Mouse (Mus musculus) erythroblast, embryonic 14.5 days (primary cell): ENCODE results near the gene Cxcr4. TPM values are rescaled to one million over a fixed set of nuclear protein-coding genes. Genes with fewer than 3 reads are reported as not detected.

Experiments used
- H3K27me3 ChIP-seq: 2 replicates; pipeline ENCODE4 v1.6.1; 2012; ENCODE audit warnings: inconsistent platforms; ENCODE audit not compliant: control insufficient read depth
- H3K36me3 ChIP-seq: 2 replicates; pipeline ENCODE4 v1.6.1; 2012; ENCODE audit warnings: mild to moderate bottlenecking, inconsistent platforms; ENCODE audit not compliant: control insufficient read depth
- H3K4me1 ChIP-seq: 2 replicates; pipeline ENCODE4 v1.6.1; 2012; ENCODE audit warnings: inconsistent platforms; ENCODE audit not compliant: control insufficient read depth
- H3K4me3 ChIP-seq: replicated peaks from 2 replicates; pipeline ENCODE3; 2012; ENCODE audit warnings: moderate library complexity, mild to moderate bottlenecking, inconsistent platforms
- H3K9me3 ChIP-seq: 2 replicates; pipeline ENCODE4 v1.6.1; 2012; ENCODE audit warnings: low read length, inconsistent platforms, mixed read lengths; ENCODE audit not compliant: control insufficient read depth
- GATA1 ChIP-seq: IDR thresholded peaks from 2 replicates; pipeline ENCODE4 v1.6.1; 2012; ENCODE audit warnings: low read length, inconsistent platforms, mixed read lengths
- TAL1 ChIP-seq: IDR thresholded peaks from 3 replicates; pipeline ENCODE4 v1.6.1; 2012; ENCODE audit warnings: low read length, inconsistent platforms, mixed read lengths
- polyA plus RNA-seq: library from polyadenylated mRNA; stranded (reverse); fragments of >175 nt; gene quantifications from 2 replicates; pipeline ENCODE4 v1.2.3, GENCODE M21; 2012

The Cxcr4 gene
- polyA plus RNA-seq, 1 experiment: not detected

DNA sequence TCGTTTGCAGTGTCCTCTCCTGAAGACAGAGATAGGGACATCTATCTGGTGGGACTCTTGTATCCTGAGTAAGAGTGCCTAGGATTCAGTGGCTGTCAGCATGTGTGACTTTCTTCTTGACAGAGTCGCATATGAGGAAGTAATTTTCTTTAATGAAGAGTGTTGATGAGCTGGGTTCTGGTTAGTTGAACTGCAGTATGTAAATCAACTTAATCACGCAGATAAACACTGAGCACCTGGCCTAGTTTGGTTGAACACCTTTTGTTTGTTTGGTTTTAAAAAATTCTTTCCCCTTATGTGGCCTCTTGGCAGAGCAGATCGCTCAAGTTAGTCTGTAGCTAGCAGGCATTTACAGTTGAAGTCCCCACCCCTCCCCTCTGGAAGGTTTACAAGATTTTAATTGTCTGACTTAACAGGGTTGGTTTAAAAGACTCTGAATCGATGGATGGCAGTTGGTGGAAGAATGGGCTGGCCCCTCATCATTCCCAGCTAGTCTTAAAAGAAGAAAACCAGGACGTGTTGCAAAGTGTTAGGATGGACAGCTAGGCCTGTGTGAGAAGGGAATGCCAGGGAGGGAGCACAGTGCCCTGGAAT lies 8.7 kb downstream of the Cxcr4 start:
- H3K9me3 ChIP-seq: no peaks in the 10 kb centered on the region
- H3K27me3 ChIP-seq: no peaks in the 10 kb centered on the region
- no peak overlapping the region for H3K4me3 ChIP-seq
- H3K36me3 ChIP-seq: no peaks in the 10 kb centered on the region
- H3K4me1 ChIP-seq: no peaks in the 10 kb centered on the region
- TF ChIP-seq GATA1 (no peak), TAL1 (no peak)

DNA sequence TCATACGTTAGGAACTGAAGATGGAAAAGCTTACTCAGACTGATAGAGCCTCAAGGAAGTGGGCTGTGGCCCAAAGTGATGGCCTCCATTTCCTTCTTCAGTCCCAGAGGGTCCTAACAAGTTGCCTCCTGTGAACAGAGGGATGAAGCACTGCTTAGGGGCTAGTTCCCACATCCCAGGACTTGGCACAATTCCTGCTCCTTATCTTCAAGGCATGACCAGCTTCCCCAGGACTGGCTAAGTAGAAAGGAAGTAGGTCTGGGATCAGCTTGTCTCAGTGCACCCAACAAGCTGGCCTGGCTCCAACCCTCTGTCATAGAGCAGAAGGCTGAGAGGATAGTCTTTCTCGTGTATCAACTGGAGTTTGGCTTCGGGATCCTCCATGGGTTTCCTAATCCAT lies 11.8 kb downstream of the Cxcr4 start:
- H3K27me3 ChIP-seq: no peaks in the 10 kb centered on the region
- no peaks in the 10 kb centered on the region for H3K36me3 ChIP-seq
- H3K9me3 ChIP-seq: no peaks in the 10 kb centered on the region
- H3K4me3 ChIP-seq: no peak overlapping the region
- H3K4me1 ChIP-seq: no peaks in the 10 kb centered on the region
- TF ChIP-seq GATA1 (no peak), TAL1 (no peak)

DNA sequence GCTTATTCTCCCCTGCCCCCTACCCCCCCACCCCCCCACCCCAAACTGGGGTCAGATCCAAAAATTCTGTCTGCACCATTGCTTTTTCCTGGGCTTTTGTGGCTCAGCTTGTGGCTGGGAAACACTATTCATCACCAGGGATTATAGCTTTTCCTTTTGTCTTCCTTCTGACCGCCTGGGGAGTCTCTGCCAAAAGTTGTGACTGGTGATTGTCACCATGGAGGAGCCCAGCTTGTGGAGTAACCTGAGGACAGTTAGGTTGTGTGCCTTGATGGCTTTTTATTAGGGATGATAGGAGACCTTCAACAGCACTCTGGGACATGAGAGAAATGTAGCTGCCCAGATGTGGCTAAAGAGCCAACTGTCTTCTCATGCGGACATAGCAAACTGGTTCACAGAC lies 13.6 kb downstream of the Cxcr4 start:
- H3K4me1 ChIP-seq: no peaks in the 10 kb centered on the region
- no peaks in the 10 kb centered on the region for H3K9me3 ChIP-seq
- no peaks in the 10 kb centered on the region for H3K36me3 ChIP-seq
- no peak overlapping the region for H3K4me3 ChIP-seq
- H3K27me3 ChIP-seq: no peaks in the 10 kb centered on the region
- TF ChIP-seq GATA1 (no peak), TAL1 (no peak)

DNA sequence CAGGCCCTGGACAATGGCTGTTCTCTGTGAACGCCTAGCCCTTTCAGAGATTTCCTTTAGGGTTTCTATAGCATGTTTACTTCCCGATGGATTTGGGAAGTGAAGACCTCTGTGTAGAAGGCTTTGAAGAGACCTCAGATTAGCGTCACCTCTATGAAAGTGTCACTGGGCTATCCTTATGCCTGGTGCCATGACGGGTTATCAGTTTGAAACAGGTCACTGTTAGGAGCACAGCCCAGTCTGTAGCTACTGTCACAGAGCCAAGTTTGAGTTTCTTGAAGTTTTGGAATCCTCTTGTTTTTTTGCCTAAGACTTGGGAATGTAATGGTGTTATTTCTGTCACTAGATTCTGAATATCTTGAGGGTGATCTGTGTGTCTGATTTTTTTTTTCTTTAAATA lies 17.0 kb downstream of the Cxcr4 start:
- H3K4me1 ChIP-seq: no peaks in the 10 kb centered on the region
- H3K36me3 ChIP-seq: no peaks in the 10 kb centered on the region
- no peaks in the 10 kb centered on the region for H3K27me3 ChIP-seq
- TF ChIP-seq TAL1 (no peak), GATA1 (no peak)
- no peaks in the 10 kb centered on the region for H3K9me3 ChIP-seq
- H3K4me3 ChIP-seq: no peak overlapping the region

DNA sequence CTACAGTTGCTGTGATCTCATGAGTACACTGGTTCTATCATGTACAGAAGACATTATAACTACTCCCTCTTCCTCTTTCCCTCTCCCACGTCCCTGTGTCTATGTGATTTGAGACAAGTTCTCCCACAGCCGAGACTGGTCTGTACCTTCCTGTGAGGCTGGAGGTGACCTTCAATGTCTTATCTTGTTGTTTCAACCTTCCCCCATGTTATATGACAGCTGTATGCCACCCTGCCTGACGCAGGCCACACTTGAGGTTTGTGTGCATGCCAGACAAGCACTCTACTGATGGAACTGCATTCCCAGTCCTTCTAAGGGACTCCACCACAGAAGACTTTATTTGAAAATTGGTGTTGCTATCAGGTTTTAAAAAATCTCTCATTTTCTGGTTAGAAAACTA lies 21.1 kb downstream of the Cxcr4 start:
- H3K27me3 ChIP-seq: no peaks in the 10 kb centered on the region
- no peaks in the 10 kb centered on the region for H3K36me3 ChIP-seq
- H3K4me3 ChIP-seq: no peak overlapping the region
- TF ChIP-seq TAL1 (no peak), GATA1 (no peak)
- H3K9me3 ChIP-seq: no peaks in the 10 kb centered on the region
- no peaks in the 10 kb centered on the region for H3K4me1 ChIP-seq

DNA sequence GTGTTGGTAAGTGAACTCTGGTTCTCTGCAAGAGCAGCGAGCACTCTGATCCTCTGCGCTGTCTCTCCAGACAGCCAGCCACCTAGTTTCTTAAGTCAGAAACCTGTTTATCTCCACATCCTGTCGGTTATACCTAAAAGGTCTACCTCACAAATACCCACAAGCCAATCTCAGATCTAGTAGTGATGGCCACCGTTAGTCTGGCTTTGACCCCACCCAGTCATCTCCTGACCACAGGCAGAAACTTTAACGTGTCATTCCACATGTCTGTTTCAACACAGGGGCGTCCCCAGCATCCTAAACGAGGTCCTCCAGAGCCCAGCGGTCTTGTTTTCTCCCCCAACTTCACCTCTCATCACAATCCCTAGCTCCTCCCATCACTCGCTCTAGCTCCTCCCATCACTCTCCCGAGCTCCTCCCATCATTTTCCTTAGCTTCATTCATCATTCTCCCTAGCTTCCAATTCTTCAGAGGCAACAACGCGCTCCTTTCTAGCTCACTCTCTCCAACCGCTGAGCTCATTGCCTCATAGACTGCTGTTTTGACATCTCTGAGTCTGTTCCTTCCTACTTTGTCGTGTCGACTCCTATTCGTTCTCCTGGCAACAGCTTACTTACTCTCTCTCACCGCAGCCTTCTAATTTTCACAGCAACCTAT lies 22.0 kb downstream of the Cxcr4 start:
- no peaks in the 10 kb centered on the region for H3K9me3 ChIP-seq
- H3K4me1 ChIP-seq: no peaks in the 10 kb centered on the region
- no peak overlapping the region for H3K4me3 ChIP-seq
- no peaks in the 10 kb centered on the region for H3K36me3 ChIP-seq
- H3K27me3 ChIP-seq: no peaks in the 10 kb centered on the region
- TF ChIP-seq GATA1 (no peak), TAL1 (no peak)

DNA sequence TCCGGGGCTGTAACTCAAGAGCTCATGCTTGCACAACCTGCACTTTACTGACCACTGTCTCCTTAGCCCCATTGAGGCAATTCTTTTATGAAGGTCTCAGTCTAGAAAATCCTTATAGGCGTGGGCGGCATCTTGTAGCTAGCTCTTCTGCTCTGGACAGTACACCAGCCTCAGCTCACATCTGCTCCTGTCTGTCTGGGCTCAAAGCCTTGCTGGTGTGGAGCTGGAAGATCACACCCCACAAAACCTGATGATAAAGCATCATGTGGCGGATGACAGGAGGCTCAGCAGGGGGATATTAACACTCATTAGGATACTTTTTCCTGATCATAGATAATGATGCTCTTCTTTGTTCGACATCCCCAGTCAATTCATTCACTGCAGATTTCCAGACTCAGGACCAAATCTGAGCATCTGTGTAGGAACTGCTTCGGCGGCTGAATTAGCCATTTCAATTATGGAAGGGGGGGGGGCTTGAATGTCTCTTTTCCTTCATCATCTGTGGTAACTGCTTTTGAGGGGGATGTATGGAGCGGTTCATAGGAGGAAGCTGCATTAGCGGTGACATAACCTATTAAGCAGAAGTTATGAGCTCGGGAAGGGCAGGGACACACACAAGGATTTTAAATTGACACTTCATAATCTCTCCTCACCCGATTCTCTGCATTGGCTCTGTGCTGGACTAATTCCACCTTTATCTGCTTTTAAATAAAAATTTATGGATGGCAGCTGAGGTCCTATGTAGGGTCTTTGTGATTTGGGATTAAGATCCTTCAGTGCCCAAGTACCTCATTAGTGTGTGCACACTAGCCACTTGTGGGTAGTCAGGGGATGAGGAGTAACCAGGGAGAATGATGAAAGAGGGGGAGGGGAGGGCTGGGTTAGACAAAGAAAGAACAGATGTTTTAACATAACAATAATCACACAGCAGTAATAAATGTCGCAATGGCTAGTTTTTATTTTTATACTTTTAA lies 24.6 kb downstream of the Cxcr4 start:
- no peak for TF ChIP-seq GATA1
- H3K36me3 ChIP-seq: no peaks in the 10 kb centered on the region
- H3K4me3 ChIP-seq: no peak overlapping the region
- H3K9me3 ChIP-seq: no peaks in the 10 kb centered on the region
- H3K4me1 ChIP-seq: no peaks in the 10 kb centered on the region
- H3K27me3 ChIP-seq: no peaks in the 10 kb centered on the region

DNA sequence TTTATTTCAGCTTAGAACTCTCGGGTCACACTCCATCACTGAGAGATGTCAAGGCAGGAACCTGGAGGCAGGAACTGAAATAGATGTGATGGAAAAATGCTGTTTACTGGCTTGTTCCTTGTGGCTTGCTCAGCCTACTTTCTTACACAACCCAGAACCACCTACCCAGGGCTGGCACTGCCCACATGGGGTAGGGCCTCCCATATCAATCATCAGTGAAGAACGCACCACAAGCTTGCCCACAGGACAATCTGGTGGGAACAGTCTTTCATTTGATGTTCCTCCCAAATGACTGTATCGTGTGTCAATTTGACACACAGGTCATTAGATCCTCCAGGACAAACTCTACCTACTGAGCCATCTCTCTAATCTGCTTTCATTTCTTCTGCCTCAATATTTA lies 28.2 kb downstream of the Cxcr4 start:
- H3K9me3 ChIP-seq: no peaks in the 10 kb centered on the region

DNA sequence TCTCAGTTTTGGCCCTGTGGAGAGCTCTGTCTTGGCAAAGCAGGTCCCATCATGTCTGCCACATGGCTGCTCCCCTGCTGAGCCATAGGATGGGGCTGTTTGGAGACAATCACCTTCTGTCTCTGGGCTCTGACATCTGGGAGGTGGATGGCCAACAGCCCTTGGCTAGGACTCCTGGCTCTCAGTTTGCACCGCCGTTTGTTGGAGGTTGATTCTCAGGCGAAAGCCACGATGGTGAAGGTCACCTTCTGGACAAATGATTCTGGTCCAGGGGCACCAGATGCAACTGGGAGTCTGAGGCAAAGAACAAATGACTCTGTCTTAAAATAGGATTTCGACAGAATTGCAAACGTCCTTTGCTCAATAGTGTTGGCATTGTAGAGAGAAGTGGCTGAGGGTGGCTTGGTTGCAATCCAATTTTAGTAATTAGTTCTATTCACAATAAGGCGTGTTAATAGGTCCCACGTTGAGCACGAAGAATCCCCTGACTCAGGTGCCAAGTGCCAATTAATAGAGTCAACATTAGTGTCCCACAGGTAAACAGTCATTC lies 30.7 kb downstream of the Cxcr4 start:
- peaks cover 10% of the 10 kb centered on the region for H3K4me1 ChIP-seq
- no peak for TF ChIP-seq GATA1
- TF ChIP-seq TAL1: no peak

More for the DNA sequence above, 28.2 kb downstream of the Cxcr4 start:
- no peaks in the 10 kb centered on the region for H3K36me3 ChIP-seq
- H3K4me1 ChIP-seq: peaks cover 10% of the 10 kb centered on the region
- no peak overlapping the region for H3K4me3 ChIP-seq
- no peaks in the 10 kb centered on the region for H3K27me3 ChIP-seq
- TF ChIP-seq GATA1 (no peak), TAL1 (no peak)

More for the DNA sequence above, 30.7 kb downstream of the Cxcr4 start:
- Histone ChIP-seq H3K27me3 (no peaks in the 10 kb centered on the region; the same call in 1 of the 2 replicates), H3K9me3 (no peaks in the 10 kb centered on the region), H3K4me3 (no peak overlapping the region), H3K36me3 (no peaks in the 10 kb centered on the region)
